Mouse (Mus musculus) yolk sac, embryonic 10.5 days (tissue): ENCODE results near the gene Gm6993.

Experiments
- DNase-seq: peaks from one replicate; pipeline ENCODE4 v3.0.0-alpha.2; 2017; ENCODE audit warnings: low spot score

Gene Gm6993

GRCm38 (mm10) chr12:31239798-31240197 is 772 bp upstream of the Gm6993 start:
- peak; percentile 67 for DNase-seq

GRCm38 (mm10) chr12:31241595-31242342 is 1.2 kb downstream of the Gm6993 start:
- no peak for DNase-seq

- DNase-seq, result no peak
Observed at GRCm38 (mm10) chr12:31244001-31244400, 3.4 kb downstream of the Gm6993 start.

DNA sequence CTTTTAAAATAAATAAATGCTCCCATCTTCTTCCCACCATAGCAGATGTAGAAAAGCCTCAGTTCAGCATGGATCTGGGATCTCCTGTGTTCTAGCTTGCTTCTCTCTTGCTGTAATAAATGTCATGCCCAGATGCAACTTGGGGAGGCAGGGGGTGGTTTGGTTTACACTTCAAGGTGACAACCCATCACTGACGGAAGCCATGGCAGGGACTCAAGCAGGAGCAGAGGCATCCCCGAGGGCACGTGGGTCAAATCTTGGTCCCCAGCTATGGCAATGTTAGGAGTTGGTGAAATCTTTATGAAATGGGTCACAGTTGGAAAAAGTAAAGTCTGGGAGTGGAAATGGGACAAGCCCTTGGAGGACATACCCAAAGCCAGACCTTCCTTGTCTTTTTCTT is 4.1 kb downstream of the Gm6993 start:
- no peak for DNase-seq

GRCm38 (mm10) chr12:31246153-31246552 is 5.6 kb downstream of the Gm6993 start:
- DNase-seq, result no peak

DNA sequence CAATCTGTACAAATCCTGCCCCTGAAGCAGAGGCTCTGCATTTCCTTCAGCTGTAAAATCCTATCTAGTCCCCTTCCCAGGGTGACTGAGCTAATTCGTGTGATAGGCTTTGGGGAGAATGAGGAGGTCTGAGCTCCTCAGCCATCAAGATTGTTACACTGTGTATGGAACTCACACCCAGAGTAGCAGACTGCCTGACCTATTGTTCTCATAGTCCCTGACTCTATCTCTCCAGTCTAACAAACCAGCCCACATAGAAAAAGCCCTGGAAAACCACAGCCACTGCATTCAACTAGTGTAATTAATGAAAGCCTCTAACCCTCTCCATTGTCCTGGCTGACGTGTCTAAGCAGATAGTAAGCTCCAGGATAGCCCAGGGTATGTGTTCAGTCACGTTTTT is 6.0 kb downstream of the Gm6993 start:
- no peak for DNase-seq

DNA sequence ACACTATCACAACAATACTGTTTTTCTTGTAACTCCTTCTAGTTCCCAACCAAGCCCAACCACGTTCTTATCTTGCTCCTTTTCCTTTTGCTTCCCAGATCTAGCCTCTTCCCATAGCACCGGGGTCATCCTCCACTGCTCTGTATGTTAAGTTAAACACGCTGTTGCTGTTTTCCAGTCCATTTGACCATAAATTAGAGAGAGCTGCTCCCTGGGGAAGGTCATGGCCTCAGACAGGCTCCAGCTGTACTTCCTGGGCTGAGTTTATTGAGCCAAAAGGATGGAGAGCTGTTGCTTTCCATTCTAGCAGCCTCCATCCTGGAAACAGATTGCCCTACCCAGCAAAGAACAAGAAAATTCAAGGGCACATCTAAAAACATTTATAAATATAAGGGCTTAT is 7.6 kb downstream of the Gm6993 start:
- peak; percentile 64 for DNase-seq

- no peak for DNase-seq
Observed at GRCm38 (mm10) chr12:31248681-31249080, 8.1 kb downstream of the Gm6993 start.

GRCm38 (mm10) chr12:31252259-31252658 is 11.7 kb downstream of the Gm6993 start:
- DNase-seq, result peak; percentile 67

DNA sequence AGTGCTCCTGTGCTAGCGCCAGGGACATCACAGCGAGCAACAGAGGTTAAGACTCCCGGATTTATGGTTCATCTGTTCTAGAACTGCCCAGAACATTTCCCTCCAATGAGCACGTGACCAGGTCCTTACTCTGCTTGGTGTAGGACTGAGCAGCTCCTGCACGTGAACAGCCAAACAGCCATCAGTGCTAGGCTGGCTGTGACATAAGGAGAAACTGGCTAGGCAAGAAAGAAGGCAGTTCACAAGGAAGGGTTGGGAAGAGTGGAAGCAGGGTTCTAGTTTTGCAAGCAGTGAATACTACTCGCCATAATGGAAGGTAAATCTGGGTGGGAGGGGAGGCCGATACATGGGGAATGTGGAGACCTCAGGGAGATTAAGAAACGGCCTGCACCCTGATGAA is 14.4 kb downstream of the Gm6993 start:
- peak; percentile 74 for DNase-seq

DNA sequence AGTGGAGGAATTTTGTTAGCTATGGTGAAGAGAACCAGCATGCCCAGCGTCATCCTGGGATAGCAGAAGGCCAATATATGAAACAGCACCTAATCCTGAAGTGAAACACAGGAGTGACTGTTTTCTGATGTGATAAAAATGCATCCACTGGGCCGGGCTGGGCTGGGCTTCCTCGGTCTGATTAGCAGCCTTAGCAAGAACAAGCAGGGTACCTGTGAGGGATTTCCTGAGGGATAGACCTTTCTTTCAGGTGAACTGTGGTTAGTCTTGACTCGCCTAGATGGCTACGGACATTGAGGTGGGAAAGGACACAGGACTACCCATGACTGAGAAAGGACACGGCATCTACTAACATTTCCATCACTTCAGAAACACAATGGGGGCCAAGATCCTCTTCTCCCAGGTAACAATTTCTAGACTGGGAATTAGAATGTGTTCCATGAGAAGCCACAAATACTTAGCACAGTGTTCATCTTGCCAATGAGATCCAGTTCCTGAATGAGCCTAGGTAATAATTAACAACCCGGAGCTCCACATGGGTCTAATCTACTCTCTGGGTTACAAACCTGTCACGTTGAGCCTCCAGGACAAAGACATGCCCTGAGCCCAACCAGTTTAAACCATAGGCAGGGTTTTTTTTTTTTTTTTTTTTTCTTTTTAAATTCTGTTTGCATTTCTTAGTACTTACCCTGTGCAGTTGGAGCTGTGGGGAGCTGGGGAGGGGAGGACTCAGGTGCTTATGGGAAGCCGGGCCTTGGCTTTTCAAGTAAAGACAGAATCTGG is 15.7 kb downstream of the Gm6993 start:
- DNase-seq, result peak; percentile 82

DNA sequence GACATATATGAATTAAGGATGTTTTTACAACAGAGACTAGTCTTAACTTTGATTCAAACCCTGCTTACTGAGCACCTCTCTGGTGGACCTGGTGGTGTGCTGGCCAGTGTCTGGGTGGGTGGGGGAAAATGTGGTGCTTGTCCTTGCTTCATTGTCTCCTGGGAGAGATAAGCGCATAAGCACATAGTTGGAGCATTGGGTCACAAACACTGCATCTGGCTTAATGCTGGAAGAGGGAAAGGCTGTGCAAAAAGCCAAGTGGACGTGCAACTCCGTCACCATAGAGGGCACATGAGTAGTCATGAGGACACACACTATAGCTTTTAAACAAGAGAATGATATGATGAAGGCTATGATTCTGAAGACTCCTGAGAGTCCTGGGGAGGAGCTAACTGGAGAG is 21.3 kb downstream of the Gm6993 start:
- DNase-seq, result no peak

GRCm38 (mm10) chr12:31263921-31264320 is 23.4 kb downstream of the Gm6993 start:
- peak; percentile 77 for DNase-seq

DNA sequence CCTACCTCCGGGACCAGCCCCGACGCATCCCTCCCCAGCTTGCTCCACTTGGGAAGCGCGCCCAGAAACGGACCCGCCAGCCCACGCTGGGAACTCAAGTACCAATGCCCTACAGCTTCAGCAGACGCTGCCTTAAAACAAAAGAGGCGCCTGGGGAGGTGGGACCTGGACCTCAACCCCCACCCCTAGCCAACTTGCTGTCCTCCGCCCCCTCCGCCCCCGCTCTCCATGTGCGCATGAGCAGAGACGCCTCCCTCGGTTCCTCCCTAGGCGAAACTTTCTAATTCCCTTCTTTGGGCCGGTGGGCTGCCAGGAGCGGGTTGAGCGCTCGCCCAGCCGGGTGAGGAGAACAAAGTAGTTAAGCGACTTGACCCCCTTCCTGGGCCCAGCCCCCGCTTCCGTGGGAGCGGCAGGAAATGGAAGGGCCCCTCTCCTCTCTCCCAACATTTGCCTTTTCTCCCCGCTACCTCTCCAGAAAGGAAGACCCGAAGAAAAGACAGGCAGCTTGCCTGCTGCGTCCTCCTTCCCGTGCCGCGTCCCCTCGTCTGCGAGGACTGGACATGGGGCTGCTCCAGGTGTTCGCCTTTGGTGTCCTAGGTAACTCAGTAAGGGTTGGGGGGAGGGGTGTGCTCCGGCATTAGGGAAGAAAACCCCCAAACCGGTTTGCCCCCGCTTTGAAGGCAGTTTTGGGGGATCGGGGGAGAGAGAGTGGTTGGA is 24.6 kb downstream of the Gm6993 start, which contains the start of gene Lamb1:
Gene Lamb1 (plus strand): TSS at position 230 of the 717 bp plus-strand sequence.
- peak; percentile 93 for DNase-seq

- no peak for DNase-seq
Observed at GRCm38 (mm10) chr12:31265722-31266431, 25.3 kb downstream of the Gm6993 start.

DNA sequence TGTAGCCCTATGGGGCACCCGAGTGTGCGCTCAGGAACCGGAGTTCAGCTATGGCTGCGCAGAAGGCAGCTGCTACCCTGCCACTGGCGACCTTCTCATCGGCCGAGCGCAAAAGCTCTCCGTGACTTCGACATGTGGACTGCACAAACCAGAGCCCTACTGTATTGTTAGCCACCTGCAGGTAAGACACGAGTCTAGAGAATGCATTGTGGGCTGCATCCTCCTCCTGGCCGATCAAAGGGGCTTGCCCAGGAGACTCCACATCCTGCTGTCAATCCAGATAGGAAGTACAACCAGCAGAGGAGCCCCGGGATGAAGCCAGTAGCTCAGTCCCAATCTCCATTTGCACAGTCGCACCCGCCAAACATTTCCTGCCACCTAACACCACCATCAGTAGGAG is 26.1 kb downstream of the Gm6993 start:
- no peak for DNase-seq

- DNase-seq, result no peak
Observed at GRCm38 (mm10) chr12:31267363-31267762, 26.8 kb downstream of the Gm6993 start.

GRCm38 (mm10) chr12:31268315-31268714 is 27.7 kb downstream of the Gm6993 start:
- DNase-seq, result no peak

GRCm38 (mm10) chr12:31269020-31269597 is 28.5 kb downstream of the Gm6993 start:
- DNase-seq, result no peak

- no peak for DNase-seq
Observed at GRCm38 (mm10) chr12:31270361-31270760, 29.8 kb downstream of the Gm6993 start.

GRCm38 (mm10) chr12:31270776-31271175 is 30.2 kb downstream of the Gm6993 start:
- no peak for DNase-seq
